Mouse (Mus musculus) small intestine, adult 2 months (tissue): ENCODE measurements around the gene Rcvrn. TPM values are rescaled to one million over a fixed set of nuclear protein-coding genes. Genes with fewer than 3 reads are reported as not detected.

Source experiments
- H3K27ac ChIP-seq: fragments of 200-500 bp; 2 replicates; pipeline ENCODE4 v1.5.1; 2012; ENCODE audit warnings: low read depth, low read length, control low read depth, inconsistent platforms; ENCODE audit not compliant: insufficient read depth
- H3K27me3 ChIP-seq: fragments of 200-500 bp; 2 replicates; pipeline ENCODE4 v1.6.1; 2012; ENCODE audit warnings: mild to moderate bottlenecking, moderate library complexity, low read length, inconsistent platforms; ENCODE audit not compliant: control insufficient read depth, insufficient read depth
- H3K36me3 ChIP-seq: fragments of 200-500 bp; 2 replicates; pipeline ENCODE4 v1.6.1; 2012; ENCODE audit warnings: mild to moderate bottlenecking, low read length, control low read depth, inconsistent platforms; ENCODE audit not compliant: control insufficient read depth, insufficient read depth
- H3K4me1 ChIP-seq: fragments of 200-500 bp; 2 replicates; pipeline ENCODE4 v1.6.1; 2012; ENCODE audit warnings: low read length, inconsistent platforms, mixed read lengths; ENCODE audit not compliant: control insufficient read depth, insufficient read depth, insufficient read length
- H3K4me3 ChIP-seq: fragments of 200-500 bp; 2 replicates; pipeline ENCODE4 v1.5.1; 2012; ENCODE audit warnings: low read depth, mild to moderate bottlenecking, control low read depth, inconsistent platforms, low read length, moderate library complexity
- CTCF ChIP-seq: fragments of 200-500 bp; IDR thresholded peaks from 2 replicates; pipeline ENCODE4 v1.5.1; 2012; ENCODE audit warnings: low read depth, mild to moderate bottlenecking, control low read depth, inconsistent platforms, low read length, moderate library complexity, mixed read lengths; ENCODE audit not compliant: insufficient replicate concordance, insufficient read length; ENCODE audit errors: extremely low read depth
- POLR2A ChIP-seq: fragments of 200-500 bp; IDR thresholded peaks from 2 replicates; pipeline ENCODE4 v1.6.1; 2012; ENCODE audit warnings: low read depth, mild to moderate bottlenecking, control low read depth, inconsistent platforms, low read length, moderate library complexity
- WGBS: fragments of 180-500 bp; shearing (Covaris S2); methylation state at CpG from one replicate; pipeline ENCODE4 v1.1.7; 2018; 5-methylcytosine and 5-hydroxymethylcytosine counted together
- polyA plus RNA-seq: library from polyadenylated mRNA; depleted of rRNA; stranded (reverse); fragments of >200 nt; gene quantifications from 2 replicates; pipeline ENCODE4 v1.2.3, GENCODE M21; 2012

The Rcvrn gene
- polyA plus RNA-seq, 1 experiment, result not detected

GRCm38 (mm10) chr11:67663437-67663836 lies 31.7 kb upstream of the Rcvrn start:
- H3K4me1 ChIP-seq, result 0 out of 2 replicates have a peak, but pooled peaks cover 2% of the 10 kb centered on the region
- 91% methylated on average over 4 of the region's 4 CpGs for WGBS
- no peaks in the 10 kb centered on the region for H3K27me3 ChIP-seq

GRCm38 (mm10) chr11:67664261-67664660 lies 30.9 kb upstream of the Rcvrn start:
- no peaks in the 10 kb centered on the region for H3K36me3 ChIP-seq
- no peak for TF ChIP-seq POLR2A
- no peak for TF ChIP-seq CTCF
- 0 out of 2 replicates have a peak, but pooled peaks cover 2% of the 10 kb centered on the region for H3K4me1 ChIP-seq
- H3K27me3 ChIP-seq, result no peaks in the 10 kb centered on the region
- WGBS, result 88% methylated on average over 3 of the region's 3 CpGs
- no peak overlapping the region for H3K4me3 ChIP-seq
- no peak overlapping the region for H3K27ac ChIP-seq

More at GRCm38 (mm10) chr11:67663437-67663836, 31.7 kb upstream of the Rcvrn start:
- no peak overlapping the region for H3K27ac ChIP-seq
- TF ChIP-seq POLR2A, result no peak
- no peak for TF ChIP-seq CTCF
- no peaks in the 10 kb centered on the region for H3K36me3 ChIP-seq
- H3K4me3 ChIP-seq, result no peak overlapping the region

DNA sequence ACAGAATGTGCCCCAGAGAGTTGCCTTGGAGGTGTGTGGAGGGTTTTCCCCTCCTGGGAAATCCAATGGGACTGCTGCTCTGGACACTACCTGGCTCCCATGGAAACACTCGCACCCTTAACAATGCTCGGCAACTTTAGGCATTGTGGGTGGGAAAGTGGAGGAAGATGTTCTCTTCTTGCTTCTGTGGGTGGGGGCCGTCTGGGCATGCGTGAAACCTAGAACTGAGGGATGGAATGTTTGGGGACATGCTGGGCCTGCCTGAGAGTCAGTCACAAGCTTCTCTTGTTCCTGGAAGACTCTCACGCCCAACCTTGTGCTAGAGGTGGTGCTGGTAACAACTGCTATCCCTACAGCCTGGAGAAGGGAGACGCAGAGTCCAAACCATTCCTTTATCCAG lies 30.2 kb upstream of the Rcvrn start:
- H3K4me1 ChIP-seq, result 0 out of 2 replicates have a peak, but pooled peaks cover 2% of the 10 kb centered on the region
- TF ChIP-seq POLR2A (no peak), CTCF (no peak)
- H3K27me3 ChIP-seq, result no peaks in the 10 kb centered on the region
- no peak overlapping the region for H3K27ac ChIP-seq
- H3K36me3 ChIP-seq, result no peaks in the 10 kb centered on the region
- WGBS, result 84% methylated on average over 6 of the region's 6 CpGs
- H3K4me3 ChIP-seq, result no peak overlapping the region

GRCm38 (mm10) chr11:67666129-67666528 lies 29.0 kb upstream of the Rcvrn start:
- TF ChIP-seq CTCF, result no peak
- TF ChIP-seq POLR2A, result no peak
- Histone ChIP-seq H3K36me3 (no peaks in the 10 kb centered on the region), H3K27ac (no peak overlapping the region), H3K4me3 (no peak overlapping the region), H3K4me1 (0 out of 2 replicates have a peak, but pooled peaks cover 2% of the 10 kb centered on the region), H3K27me3 (no peaks in the 10 kb centered on the region)
- 79% methylated on average over 5 of the region's 5 CpGs for WGBS

- TF ChIP-seq CTCF, result no peak
- no peak for TF ChIP-seq POLR2A
- H3K27ac ChIP-seq, result no peak overlapping the region
- H3K36me3 ChIP-seq, result no peaks in the 10 kb centered on the region
- 50% methylated on average over 13 of the region's 13 CpGs for whole genome bisulfite sequencing
- H3K4me3 ChIP-seq, result no peak overlapping the region
- H3K27me3 ChIP-seq, result no peaks in the 10 kb centered on the region
- 0 out of 2 replicates have a peak, but pooled peaks cover 2% of the 10 kb centered on the region for H3K4me1 ChIP-seq
Measured at GRCm38 (mm10) chr11:67667531-67668332, 27.4 kb upstream of the Rcvrn start.

DNA sequence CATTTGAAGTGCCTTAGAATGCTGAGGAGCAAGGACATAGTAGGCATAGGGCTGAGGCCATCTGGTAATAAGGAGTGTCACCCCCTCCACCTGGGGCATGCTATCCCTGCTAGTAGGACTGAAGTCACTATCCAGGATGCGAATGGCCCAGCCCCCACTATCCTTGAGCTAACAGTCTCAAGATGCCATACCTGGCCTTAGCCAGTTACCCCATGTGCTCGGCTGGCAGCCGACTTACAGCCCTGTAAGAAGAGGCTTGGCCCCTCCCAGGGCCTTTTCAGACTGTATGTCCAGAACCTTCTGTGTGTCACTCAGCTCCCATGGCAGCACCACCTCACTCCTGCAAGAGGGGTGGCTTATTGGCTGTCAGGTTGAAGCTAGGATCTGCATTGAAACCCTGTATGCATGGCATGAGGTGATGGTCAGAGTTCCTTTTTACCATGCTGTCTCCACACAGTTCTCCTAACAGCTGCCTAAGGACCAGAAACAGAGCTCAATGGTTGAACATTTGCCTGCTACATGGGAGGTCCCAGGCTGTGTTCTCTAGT lies 26.6 kb upstream of the Rcvrn start:
- Histone ChIP-seq H3K4me1 (0 out of 2 replicates have a peak, but pooled peaks cover 2% of the 10 kb centered on the region), H3K27me3 (no peaks in the 10 kb centered on the region), H3K27ac (no peak overlapping the region), H3K4me3 (no peak overlapping the region), H3K36me3 (no peaks in the 10 kb centered on the region)
- WGBS, result 70% methylated on average over 3 of the region's 3 CpGs
- TF ChIP-seq POLR2A, result no peak
- TF ChIP-seq CTCF, result no peak

- Histone ChIP-seq H3K36me3 (no peaks in the 10 kb centered on the region), H3K4me1 (0 out of 2 replicates have a peak, but pooled peaks cover 2% of the 10 kb centered on the region), H3K27me3 (no peaks in the 10 kb centered on the region), H3K4me3 (no peak overlapping the region), H3K27ac (no peak overlapping the region)
- 95% methylated on average over 6 of the region's 6 CpGs for WGBS
- TF ChIP-seq POLR2A (no peak), CTCF (no peak)
Measured at GRCm38 (mm10) chr11:67670031-67670430, 25.1 kb upstream of the Rcvrn start.
